Mouse (Mus musculus) limb, embryonic 12.5 days (tissue): ENCODE results near the gene Scg5. TPM values are rescaled to one million over a fixed set of nuclear protein-coding genes. Genes with fewer than 3 reads are reported as not detected.

Experiments
- ATAC-seq: fragments of 200-750 bp; cut with Nextera tagmentation; 2 replicates; pipeline ENCODE4 v1.8.0; 2017; ENCODE audit warnings: low read depth, moderate TSS enrichment; ENCODE audit not compliant: insufficient number of reproducible peaks, insufficient read depth, low FRiP score, low TSS enrichment
- H3K27ac ChIP-seq: fragments of 300-500 bp; sonication (generic); 2 replicates; pipeline ENCODE4 v1.5.1; 2016; ENCODE audit warnings: mild to moderate bottlenecking, moderate library complexity
- H3K27me3 ChIP-seq: fragments of 300-500 bp; sonication (generic); 2 replicates; pipeline ENCODE4 v1.6.1; 2016; ENCODE audit warnings: mild to moderate bottlenecking, moderate library complexity
- H3K36me3 ChIP-seq: fragments of 300-500 bp; sonication (generic); 2 replicates; pipeline ENCODE4 v1.6.1; 2016; ENCODE audit warnings: mild to moderate bottlenecking, moderate library complexity
- H3K4me1 ChIP-seq: fragments of 300-500 bp; sonication (generic); replicated peaks from 2 replicates; pipeline ENCODE4 v1.6.1; 2016
- H3K4me2 ChIP-seq: fragments of 300-500 bp; sonication (generic); 2 replicates; pipeline ENCODE4 v1.6.1; 2016; ENCODE audit warnings: mild to moderate bottlenecking, moderate library complexity
- H3K4me3 ChIP-seq: fragments of 300-500 bp; sonication (generic); replicated peaks from 2 replicates; pipeline ENCODE4 v1.5.1; 2016; ENCODE audit warnings: mild to moderate bottlenecking
- H3K9ac ChIP-seq: fragments of 300-500 bp; sonication (generic); replicated peaks from 2 replicates; pipeline ENCODE4 v1.6.1; 2016; ENCODE audit warnings: mild to moderate bottlenecking, moderate library complexity
- H3K9me3 ChIP-seq: fragments of 300-500 bp; sonication (generic); 2 replicates; pipeline ENCODE4 v1.6.1; 2016; ENCODE audit warnings: mild to moderate bottlenecking, moderate library complexity
- WGBS: fragments of 180-500 bp; shearing (Covaris S2); methylation state at CpG from one replicate; pipeline ENCODE4 v1.1.7; 2016; 5-methylcytosine and 5-hydroxymethylcytosine counted together
- polyA plus RNA-seq: library from polyadenylated mRNA; unstranded; fragments of >200 nt; fragmentation: Nextera tagmentation; extraction: Ambion mirVana; gene quantifications from 2 replicates; pipeline ENCODE4 v1.2.1, GENCODE M21; 2016

The Scg5 gene
- polyA plus RNA-seq, 1 experiment from 2014 or later, result 1.6 TPM

- H3K9me3 ChIP-seq, result no peaks in the 10 kb centered on the region
- H3K27ac ChIP-seq, result no peak overlapping the region
- no peaks in the 10 kb centered on the region for H3K36me3 ChIP-seq
- no peak for ATAC-seq
- 92% methylated on average over 3 of the region's 3 CpGs for WGBS
- no peak overlapping the region for H3K4me2 ChIP-seq
- H3K4me1 ChIP-seq, result no peaks in the 10 kb centered on the region
- no peaks in the 10 kb centered on the region for H3K27me3 ChIP-seq
- H3K4me3 ChIP-seq, result no peak overlapping the region
- no peak overlapping the region for H3K9ac ChIP-seq
Observed at GRCm38 (mm10) chr2:113728581-113728980, 100.3 kb downstream of the Scg5 start.

Other genes starting within 250 kb of the Scg5 start
- 3.1 and 3.8 TPM in 2 replicates for gene Grem1, start 70.5 kb downstream of the Scg5 start, polyA plus RNA-seq
- 44.3 and 44.5 TPM in 2 replicates for gene Arhgap11a, start 19.5 kb upstream of the Scg5 start, polyA plus RNA-seq
- not detected in 2 replicates for gene Gjd2, start 184.5 kb upstream of the Scg5 start, polyA plus RNA-seq
- gene Actc1, start 224.4 kb upstream of the Scg5 start, polyA plus RNA-seq, result 400 and 426 TPM in 2 replicates